Mouse (Mus musculus): ENCODE measurements around the gene Phf3.

Gene Phf3

DNA sequence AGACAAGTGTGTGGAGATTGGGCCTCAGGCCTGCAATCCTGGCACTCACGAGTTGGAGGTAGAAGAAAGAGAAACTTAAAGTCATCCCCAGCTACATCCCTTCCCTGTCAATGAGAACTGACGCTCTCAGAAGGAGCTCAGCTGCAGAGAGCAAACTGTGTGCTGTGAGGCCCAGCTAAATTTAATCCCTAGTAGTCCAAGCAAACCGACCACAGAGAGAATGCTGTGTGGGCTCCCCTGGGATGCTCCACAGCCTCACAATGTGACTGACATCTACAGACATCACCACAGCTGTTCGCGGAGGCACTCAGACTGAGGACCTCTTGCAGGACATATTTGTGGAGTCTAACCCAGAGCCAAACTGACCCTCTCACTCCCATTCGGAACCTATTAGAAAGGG, 54.3 kb downstream of the Phf3 start:
- DNase-seq (ENCODE audit: low read depth, low spot score), result no peak

DNA sequence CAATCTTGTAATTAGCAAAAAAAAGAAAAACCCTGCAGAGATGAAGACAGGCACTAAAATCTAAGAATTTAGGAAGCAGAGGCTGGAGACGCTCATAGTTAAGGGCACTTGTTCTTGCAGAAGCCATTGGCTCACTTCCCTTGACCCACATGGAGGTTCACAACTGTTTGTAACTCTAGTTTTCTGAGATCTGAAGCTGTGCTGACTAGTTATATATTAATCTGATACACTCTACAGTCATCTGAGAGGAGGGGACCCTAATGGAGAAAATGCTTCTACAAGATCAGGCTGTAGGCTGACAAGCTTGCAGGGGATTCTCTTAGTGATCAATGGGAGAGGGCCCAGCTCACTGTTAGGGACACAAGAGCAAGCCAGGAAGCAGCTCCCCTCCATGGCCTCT, 58.1 kb downstream of the Phf3 start:
- DNase-seq (ENCODE audit: low read depth, low spot score), result no peak

DNA sequence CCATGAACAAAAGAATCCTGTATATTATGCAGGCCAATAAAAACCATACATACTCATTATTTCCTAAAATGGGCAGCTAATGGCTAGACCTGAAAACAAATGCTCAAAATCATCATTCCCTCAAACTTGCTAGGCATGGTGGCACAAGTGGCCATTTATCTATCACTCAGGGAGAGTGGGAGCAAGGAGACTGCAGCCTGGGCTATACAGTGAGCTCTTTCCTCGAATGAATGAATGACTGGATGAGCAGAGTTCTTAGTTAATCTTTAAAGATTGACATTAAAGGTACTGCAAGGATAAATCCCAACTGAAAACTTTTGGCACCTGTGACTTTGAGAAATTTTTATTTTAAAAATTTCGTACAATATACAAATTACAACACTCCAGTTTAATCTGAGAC, 58.7 kb downstream of the Phf3 start:
- DNase-seq (ENCODE audit: low read depth, low spot score), result no peak

DNA sequence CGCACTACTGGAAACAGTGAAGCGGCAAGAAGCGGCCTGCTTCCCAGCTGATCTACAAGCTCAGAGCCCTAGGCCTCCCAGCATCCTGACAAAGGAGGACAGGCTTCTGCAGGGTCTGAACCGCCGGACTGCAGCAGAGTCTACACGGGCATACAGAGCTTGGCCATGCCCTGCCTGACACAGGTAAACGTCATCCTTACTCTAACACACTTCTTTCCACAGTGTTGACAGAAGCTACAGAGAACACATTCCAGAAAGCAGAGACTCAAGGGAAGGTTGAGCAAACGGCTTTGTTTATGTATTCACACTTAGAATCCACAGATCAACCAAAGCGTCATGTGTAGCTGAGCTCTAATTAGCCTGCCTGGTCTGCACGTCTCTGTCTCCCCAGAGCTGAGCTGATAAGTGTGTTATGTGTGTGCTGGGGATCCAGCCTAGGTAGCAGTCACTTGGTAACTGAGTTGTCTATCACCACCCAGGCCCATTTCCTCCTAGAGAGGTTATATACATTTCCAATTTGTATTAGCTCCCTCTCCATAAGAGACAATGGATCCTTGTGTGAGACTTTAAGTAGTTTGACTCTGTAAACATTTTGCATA, 65.5 kb downstream of the Phf3 start:
- no peak for DNase-seq (ENCODE audit: low read depth, low spot score)

DNA sequence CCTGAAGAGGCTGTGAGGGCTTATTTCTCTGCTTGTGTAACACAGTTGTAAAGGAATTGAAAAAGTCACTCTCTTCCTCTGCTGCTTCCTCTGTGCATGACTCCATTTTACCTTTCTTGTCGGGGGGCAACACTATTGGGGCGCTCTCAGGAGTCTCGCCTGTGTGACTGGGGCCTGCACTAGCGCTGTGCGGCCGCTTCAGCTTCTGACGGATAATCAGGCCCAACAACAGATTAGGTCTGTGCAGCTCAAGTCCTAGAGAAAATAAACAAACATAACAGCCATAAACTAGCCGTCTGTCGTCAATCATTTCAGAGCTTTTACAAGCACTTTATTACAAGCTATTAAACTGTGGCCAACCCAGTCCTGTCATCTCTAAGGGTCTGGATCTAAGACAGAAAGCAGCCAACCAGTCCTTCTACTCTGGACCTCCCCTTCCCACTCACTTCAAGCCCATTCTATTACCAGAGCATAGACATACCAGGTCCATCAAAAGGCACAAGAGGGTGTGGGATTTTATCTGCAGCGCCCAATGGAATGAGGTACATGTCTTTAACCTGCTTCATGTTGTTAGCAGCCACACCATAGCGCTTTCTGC, 67.9 kb downstream of the Phf3 start:
- DNase-seq (ENCODE audit: low read depth, low spot score), result no peak

DNA sequence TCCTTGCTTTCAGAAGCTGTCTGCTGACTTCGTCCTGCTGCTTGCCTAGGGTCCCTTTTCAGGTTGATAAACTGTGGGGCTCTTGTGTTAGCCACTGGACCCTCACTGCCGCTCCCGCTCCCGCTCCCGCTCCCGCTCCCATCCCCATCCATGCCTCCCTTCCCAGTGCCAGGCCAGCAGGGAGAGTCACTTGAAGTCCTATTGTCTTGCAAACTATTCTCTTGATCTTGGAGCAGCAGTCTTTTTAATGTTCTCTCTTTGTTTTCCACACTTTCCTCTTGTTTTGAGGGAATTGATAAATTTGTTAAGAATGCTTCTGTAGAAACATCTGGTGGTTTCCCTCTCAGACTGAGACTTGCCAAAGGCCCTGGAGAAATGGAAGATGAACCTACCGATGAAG, 68.8 kb downstream of the Phf3 start:
- DNase-seq (ENCODE audit: low read depth, low spot score), result no peak

DNA sequence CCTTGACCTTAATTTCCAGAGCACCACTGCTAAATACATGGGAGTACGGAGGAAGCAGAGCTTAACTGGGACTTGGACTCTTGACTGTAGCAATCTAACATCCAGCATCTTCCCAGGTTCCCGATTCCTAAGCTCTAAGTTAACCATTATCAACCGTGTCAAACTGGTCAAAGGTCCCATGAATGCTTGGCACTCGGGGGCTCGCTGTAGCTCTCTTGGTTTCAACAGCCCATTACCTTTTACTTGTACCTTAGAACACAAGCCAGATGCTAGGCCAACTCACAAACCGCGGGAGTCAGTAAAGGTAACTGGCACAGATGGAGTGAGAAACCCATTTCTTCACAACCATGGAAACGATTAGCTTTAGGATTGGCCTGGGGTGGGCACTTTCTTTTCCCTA, 71.8 kb downstream of the Phf3 start:
- DNase-seq (ENCODE audit: low read depth, low spot score), result no peak

DNA sequence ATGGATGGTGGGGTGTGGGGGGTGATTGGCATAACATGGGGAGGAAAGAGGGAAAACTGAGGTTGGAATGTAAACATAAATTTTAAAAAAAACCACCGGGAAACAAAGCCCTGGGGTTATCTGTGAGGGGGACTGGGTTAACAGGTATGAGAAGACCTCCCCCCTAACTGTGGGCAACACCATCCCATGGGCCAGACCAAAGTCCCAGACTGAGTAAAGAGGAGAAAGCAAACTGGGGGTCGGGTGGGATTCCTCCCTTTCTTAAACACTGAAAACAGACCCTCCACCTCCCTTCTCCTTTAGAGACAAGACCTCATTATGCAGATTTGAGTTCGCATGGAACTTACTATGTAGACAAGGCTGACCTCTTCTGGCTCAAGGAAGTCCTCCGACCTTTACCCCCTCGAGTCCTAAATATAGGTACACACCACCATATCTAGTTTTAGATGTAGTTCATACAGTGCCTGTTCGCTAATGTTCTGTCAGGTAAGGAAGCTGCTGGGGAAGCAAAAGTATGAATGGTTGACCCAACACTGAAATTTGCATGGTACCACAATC, 74.4 kb downstream of the Phf3 start:
- no peak for DNase-seq (ENCODE audit: low read depth, low spot score)

DNA sequence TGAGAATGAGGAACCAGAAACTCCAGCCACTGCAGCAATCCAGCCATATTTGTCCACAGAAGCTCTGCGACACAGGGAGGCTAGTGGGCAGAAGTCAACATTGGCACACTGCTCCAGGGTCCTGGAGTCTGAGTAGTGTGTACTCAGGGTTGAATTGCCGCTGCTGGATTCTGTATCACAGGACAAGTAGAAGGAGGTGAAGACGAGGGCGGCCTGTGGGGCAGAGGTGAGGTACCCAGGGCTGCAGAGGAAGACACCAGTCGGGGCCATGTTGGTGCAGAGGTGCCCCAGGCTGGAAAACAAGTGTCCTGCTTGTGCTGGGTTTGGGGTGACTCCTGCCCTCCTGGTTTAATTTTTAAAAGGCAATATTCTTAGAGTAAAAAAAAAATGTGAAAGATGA, 79.1 kb downstream of the Phf3 start:
- DNase-seq (ENCODE audit: low read depth, low spot score), result no peak

DNA sequence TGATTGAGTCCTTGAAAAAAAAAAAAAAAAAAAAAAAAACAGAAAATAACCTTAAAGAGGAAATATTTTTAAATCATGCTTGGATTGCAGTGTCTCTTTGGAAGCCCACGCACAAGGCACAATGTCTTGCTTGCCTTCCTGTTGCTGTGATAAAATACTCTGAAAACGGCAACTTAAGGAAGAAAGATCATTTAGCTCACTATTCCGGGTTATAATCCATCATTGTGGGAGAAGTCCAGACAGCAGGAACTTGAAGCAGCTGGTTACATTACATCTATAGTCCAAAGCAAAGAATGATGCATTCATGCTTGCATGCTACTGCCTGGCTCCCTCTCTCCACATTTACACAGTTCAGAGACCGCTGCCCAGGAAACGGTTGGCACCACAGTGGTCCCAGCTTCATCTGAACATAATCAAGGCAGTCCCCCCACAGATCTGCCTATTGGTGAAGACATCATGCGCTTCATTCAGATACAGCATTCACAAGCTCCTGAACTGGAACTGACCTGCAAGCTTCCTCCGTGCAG, 80.3 kb downstream of the Phf3 start:
- no peak for DNase-seq (ENCODE audit: low read depth, low spot score)

DNA sequence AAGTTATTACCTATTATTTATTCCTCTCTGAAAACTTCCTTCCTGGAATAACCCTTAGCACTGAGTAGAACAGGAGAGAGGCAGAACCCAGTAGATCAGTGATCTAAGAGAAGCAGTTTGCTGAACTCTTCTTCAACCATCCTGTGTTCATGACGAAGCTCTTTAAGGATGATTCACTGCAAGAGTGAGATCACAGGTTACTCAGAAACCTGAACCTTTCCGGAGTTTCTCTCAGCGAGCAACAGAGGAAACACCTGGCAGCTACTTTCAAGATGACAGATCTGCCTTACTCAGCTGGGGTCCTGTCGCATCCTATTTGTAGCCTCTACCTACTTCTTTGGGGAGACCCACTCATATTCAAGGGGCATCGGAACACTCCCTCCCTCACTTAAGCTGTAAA, 80.8 kb downstream of the Phf3 start:
- peak; percentile 25 for DNase-seq (ENCODE audit: low read depth, low spot score)

DNA sequence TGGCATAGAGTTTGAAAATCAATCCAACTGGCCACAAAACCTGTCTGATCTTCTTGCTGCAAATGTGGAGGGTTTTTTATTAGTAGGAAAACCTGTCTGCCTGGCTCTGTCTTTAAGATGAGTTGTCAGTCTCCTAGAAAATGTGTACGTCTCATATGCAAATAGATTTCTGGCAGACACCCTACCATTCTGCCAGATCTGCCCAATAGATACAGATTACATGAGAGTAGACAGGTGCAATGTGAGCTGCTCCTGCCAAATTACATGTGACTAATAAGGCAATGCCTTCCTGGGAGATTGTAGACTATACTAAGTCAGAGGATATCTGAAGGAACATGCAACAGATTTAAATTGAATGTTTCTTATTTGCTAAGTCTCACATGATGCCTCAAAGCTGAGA, 83.5 kb downstream of the Phf3 start:
- DNase-seq (ENCODE audit: low read depth, low spot score), result no peak

DNA sequence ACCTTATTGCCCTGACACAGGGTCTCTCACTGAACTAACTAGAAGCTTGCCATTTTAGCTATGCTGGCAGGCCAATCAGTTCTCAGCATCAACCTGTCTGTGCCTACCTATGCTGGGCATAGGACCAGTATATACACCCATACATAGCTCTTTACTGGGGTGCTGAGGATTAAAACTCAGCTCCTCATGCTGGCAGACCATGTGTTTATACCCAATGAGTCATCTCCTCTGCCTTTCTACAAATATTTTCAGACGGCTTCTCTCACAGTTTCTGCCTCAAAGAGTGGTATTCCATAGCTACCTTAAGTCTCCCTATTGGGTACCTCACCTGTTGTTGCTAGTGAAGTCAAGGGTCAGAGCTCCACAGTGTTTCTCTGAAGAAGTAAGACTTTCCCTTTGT, 84.0 kb downstream of the Phf3 start:
- no peak for DNase-seq (ENCODE audit: low read depth, low spot score)

DNA sequence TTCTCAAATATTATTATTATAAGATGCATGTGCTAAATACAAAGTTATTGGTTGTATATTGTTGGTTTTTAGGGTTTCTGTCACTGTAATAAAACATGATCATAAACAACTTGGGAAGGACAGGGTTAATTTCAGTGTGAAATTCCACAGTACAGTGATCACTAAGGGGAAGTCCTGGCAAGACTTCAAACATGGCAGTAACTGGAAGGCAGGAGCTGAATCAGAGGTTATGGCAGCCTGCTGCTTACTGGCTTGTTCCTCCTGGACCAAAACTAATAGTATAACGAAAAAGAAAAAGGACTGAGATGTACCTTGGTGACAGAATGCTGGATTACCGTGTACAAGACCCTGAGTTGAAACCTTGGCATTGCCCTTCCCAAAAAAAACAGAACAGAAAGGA, 84.7 kb downstream of the Phf3 start:
- no peak for DNase-seq (ENCODE audit: low read depth, low spot score)

DNA sequence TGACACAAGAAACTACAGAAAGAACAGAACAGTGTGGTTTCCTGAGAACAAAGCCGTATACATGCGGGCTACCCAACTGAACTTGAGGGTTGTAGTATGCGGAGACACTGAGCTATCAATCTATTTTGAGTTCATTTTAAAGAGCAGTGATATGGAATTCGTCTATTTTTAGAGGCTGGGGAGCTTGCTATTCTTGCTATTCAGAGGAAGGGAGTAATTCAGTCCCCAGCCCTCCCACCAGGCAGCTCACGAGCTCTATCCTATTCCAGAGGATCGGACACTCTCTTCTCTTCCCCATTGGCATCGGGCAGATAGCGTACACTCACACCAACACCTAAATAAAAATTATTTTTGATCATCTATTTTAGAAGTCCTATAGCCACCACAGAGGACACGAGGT, 87.1 kb downstream of the Phf3 start:
- no peak for DNase-seq (ENCODE audit: low read depth, low spot score)

DNA sequence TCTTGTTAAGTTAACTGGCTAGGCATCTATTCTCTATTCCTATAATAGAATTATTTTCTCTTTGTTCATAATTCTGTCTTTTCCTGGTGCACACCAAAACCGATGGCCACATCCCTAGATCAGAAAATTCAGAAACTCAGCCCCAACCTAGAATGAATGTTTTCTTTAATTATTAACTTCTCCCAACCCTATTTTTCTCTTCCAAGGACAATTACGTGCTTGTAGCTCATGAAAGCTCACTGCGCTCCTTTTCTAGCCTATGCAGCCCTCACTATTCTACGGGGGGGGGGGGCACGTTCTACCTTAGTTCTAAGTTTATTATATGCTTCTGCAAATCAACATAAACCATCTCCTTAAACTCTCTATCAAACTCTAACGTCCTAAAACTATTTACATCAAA, 90.0 kb downstream of the Phf3 start:
- no peak for DNase-seq (ENCODE audit: low read depth, low spot score)

DNA sequence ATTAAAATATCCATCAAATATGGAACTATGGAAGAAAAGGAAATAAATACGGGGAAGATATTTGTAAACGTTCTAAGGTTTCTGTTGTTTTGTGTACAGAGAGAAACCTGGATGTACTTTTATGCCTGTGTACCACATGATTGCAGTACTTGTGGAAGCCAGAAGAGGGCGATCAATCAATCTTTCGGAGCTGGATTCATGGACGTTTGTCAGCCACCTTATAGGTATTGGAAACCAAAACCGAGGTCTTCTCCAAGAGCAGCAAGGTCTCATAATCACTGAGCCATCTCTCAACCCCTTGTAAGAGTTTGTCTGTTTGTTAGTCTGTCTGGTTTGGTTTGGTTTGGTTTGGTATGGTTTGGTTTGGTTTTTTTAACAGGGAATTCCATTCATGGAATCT, 93.4 kb downstream of the Phf3 start:
- peak; percentile 17 for DNase-seq (ENCODE audit: low read depth, low spot score)

DNA sequence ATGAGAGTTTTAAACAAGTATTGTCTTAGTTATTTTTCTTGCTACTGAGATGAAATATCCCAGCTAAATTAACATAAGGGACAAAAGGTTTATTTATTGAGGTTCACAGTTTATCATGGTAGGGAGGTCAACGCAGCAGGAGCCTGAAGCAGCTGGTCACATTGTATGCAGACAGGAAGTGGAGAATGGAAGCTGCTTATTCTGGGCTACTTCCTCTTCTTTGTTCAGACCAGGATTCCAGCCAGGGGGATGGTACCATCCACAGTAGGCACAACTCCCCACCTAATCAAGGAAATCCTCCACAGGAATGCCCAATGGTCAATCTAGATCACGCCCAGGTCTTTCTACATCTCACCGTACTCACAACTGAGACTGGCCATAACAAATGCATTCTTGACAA, 94.2 kb downstream of the Phf3 start:
- DNase-seq (ENCODE audit: low read depth, low spot score), result no peak

DNA sequence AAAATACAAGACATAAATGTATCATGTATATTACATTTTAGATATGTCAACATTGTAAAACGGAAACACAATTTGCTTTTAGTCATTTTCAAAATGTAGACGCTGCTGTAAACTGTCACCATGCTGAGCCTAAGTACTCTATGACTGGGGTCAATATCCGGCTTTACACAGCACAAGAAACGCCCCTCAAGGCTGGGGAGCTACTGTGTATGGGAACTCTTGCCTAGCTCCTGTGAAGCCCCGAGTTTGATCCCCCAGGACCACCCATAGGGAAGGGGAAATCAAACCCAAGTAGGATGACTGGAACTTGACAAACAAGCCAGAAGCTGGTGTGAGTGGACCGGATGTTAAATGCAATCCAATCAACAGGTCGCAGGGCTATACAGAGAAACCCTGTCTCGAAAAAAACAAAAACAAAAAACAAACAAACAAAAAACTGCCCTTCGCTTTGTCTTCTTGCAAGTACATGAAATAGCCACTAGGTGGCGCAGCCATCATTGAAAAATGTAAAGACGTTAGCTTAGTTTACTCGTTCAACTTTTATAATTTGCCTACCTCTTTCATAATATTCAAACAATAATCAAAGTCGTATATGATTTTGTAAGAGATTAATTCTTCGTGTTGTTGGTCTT, 95.2 kb downstream of the Phf3 start:
- peak; percentile 39 for DNase-seq (ENCODE audit: low read depth, low spot score)

DNA sequence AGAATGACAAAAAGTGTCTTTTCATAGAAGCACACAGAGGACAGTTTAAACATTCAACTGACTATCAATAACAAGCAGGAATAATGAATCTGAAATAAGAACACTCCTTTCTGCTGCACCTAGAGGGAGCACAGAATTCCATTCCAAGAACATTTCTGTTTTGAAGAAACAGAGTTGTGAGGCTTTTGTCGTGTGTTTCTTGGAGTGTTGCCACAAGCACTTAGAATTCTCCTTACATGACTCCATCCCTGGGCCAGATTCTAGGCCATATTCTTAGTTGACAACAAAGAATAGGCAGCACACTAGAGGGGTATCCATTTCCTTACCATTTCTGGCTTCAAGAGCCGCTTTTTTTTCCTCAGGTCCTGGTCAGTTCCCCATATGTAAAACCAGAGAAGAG, 97.5 kb downstream of the Phf3 start:
- DNase-seq (ENCODE audit: low read depth, low spot score), result no peak

DNA sequence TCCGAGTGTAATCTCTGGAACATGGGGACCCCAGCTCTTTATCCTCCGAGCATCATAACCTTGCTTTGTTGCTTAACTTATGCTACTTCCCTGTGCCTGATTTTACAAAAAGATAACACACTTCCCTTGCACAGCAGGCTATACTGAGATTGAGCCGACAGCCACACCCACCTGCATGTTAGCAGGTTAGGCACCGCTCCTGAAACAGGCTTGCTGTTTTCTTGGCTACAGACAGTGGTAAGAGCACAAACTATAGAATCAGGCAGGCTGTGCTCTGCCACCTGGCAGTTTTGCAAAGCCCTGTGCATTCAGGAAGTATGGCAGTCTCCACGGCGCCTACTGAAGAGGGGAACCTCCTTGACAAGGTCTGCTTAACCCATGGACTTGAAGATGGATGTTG, 100.1 kb downstream of the Phf3 start:
- no peak for DNase-seq (ENCODE audit: low read depth, low spot score)

DNA sequence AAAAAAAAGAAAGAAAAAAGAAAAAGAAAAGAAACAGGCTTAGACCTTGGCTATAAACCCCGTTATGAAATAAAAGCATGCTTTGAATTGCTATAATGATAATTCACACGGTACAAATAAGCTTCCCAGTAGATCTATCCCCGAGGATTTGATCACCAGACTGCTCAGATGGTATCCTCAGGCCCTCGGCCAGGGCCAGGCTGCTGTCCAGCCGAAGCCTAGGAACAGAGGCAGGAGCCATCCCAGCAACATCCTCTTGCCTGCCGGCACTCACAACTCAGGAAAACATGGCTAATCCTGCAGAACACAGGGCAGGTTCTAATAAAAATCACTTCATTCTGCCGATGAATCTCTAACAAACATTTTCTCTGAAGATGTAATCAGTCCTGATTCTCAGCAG, 100.9 kb downstream of the Phf3 start:
- no peak for DNase-seq (ENCODE audit: low read depth, low spot score)

DNA sequence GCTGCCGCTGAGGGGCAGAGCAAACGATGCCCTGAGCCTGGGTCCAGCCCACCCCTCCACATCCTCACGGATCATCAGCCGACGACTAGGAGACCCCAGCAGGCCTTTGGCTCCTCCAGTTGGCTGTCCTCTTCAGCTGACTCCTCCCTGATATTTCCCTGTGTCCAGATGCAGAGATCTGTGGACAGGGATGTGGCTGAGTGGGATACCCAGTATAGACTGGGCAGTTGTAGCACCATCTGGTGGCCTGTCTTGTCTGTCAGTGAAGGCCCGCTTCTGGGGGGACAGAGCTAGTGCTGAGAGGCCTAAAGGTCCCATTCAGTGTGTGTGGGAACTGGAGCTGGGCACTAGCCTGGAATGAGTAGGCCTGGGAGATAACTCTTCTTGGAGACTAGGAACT, 101.9 kb downstream of the Phf3 start:
- DNase-seq (ENCODE audit: low read depth, low spot score), result no peak

Measured in CD4-positive helper T cell, adult 2 months (primary cell).